Mouse (Mus musculus) liver, embryonic 11.5 days (tissue): ENCODE results near the gene Tmco5. TPM values are rescaled to one million over a fixed set of nuclear protein-coding genes. Genes with fewer than 3 reads are reported as not detected.
A peak's percentile ranks its signal among the peaks of the same experiment; 100 is the strongest.
"Not testable (repeated sequence)": the region's sequence is repeated elsewhere in the genome, so short reads cannot be mapped to it uniquely, and the experiment has no call there.

Source experiments
- ATAC-seq: fragments of 200-750 bp; cut with Nextera tagmentation; replicated peaks from 2 replicates; pipeline ENCODE4 v1.8.0; 2017; ENCODE audit warnings: moderate number of reproducible peaks, mild to moderate bottlenecking, moderate TSS enrichment, moderate library complexity; ENCODE audit not compliant: low FRiP score
- DNase-seq: peaks from one replicate; pipeline ENCODE4 v3.0.0-alpha.2; 2017; ENCODE audit warnings: low spot score
- H3K27ac ChIP-seq: fragments of 300-500 bp; sonication (generic); 2 replicates; pipeline ENCODE4 v1.5.1; 2014; ENCODE audit warnings: mild to moderate bottlenecking, low read depth, low read length, control low read depth
- H3K27me3 ChIP-seq: fragments of 300-500 bp; sonication (generic); replicated peaks from 2 replicates; pipeline ENCODE4 v1.6.1; 2014; ENCODE audit warnings: low read length, mixed read lengths; ENCODE audit not compliant: control insufficient read depth, insufficient read depth
- H3K36me3 ChIP-seq: fragments of 300-500 bp; sonication (generic); 2 replicates; pipeline ENCODE4 v1.6.1; 2014; ENCODE audit warnings: mild to moderate bottlenecking, low read length, moderate library complexity, mixed read lengths; ENCODE audit not compliant: control insufficient read depth, insufficient read depth
- H3K4me1 ChIP-seq: fragments of 300-500 bp; sonication (generic); replicated peaks from 2 replicates; pipeline ENCODE4 v1.6.1; 2014; ENCODE audit warnings: low read length, mixed read lengths; ENCODE audit not compliant: control insufficient read depth, insufficient read depth
- H3K4me2 ChIP-seq: fragments of 300-500 bp; sonication (generic); 2 replicates; pipeline ENCODE4 v1.6.1; 2014; ENCODE audit warnings: mild to moderate bottlenecking, control low read depth, moderate library complexity
- H3K4me3 ChIP-seq: fragments of 300-500 bp; sonication (generic); 2 replicates; pipeline ENCODE4 v1.5.1; 2014; ENCODE audit warnings: low read depth, low read length, control low read depth
- H3K9ac ChIP-seq: fragments of 300-500 bp; sonication (generic); 2 replicates; pipeline ENCODE4 v1.6.1; 2014; ENCODE audit warnings: low read depth, low read length, control low read depth
- H3K9me3 ChIP-seq: fragments of 300-500 bp; sonication (generic); 2 replicates; pipeline ENCODE4 v1.6.1; 2016; ENCODE audit warnings: low read length, inconsistent platforms, mixed read lengths; ENCODE audit not compliant: control insufficient read depth
- WGBS: fragments of 180-500 bp; shearing (Covaris S2); extraction: QIAGEN DNeasy Blood & Tissue Kit; methylation state at CpG from one replicate; pipeline ENCODE4 v1.1.7; 2014; 5-methylcytosine and 5-hydroxymethylcytosine counted together
- polyA plus RNA-seq: library from polyadenylated mRNA; unstranded; fragments of >200 nt; fragmentation: Nextera tagmentation; extraction: Ambion mirVana; gene quantifications from 2 replicates; pipeline ENCODE4 v1.2.1, GENCODE M21; 2014

The Tmco5 gene
- polyA plus RNA-seq, 1 experiment from 2014 or later = not detected

DNA sequence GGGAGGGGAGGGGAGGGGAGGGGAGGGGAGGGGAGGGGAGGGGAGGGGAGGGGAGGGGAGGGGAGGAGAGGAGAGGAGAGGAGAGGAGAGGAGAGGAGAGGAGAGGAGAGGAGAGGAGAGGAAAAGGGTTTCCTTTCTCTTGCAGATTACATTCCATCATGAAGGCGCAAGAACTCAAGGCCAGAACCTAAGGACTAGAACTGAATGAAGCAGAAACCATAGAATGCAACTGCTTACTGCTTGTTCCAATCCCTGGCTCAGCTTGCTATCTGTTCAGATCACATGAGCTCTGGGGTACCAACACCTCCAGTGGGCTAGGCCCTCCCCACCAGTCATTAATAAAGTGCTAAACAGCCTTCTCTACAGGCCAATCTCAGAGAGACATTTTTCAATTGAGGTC, 55.7 kb downstream of the Tmco5 start:
- not testable (repeated sequence) for ATAC-seq, H3K27me3 ChIP-seq, H3K4me2 ChIP-seq, H3K4me3 ChIP-seq, H3K27ac ChIP-seq, H3K36me3 ChIP-seq, H3K9ac ChIP-seq, H3K9me3 ChIP-seq, H3K4me1 ChIP-seq, DNase-seq
- WGBS = 85% methylated on average over 1 of the region's 1 CpGs

DNA sequence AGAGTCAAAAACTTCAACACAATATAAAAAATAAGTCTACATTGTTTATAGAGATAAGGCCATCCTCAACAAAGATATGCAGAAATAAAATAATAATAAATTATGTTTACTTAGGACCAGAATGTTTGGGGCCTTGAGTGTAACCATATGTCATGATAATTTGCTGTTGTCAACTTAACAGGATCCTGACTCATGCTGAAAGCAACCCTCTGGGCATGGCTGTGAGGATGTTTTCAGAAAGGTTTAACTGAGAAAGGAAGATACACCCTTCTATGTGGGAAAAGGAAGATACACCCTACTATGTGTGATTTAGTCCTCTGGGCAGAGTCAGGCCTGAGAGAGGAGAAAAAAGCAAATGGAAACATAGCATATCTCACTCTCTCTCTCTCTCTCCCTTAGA, 56.3 kb downstream of the Tmco5 start:
- no peak overlapping the region for H3K4me3 ChIP-seq
- ATAC-seq = no peak
- H3K4me2 ChIP-seq = no peak overlapping the region
- H3K9me3 ChIP-seq = no peaks in the 10 kb centered on the region
- no peak overlapping the region for H3K9ac ChIP-seq
- no peak for DNase-seq
- H3K27ac ChIP-seq = no peak overlapping the region
- no peaks in the 10 kb centered on the region for H3K36me3 ChIP-seq
- no peaks in the 10 kb centered on the region; the same call in 1 of the 2 replicates for H3K4me1 ChIP-seq
- no peaks in the 10 kb centered on the region for H3K27me3 ChIP-seq

DNA sequence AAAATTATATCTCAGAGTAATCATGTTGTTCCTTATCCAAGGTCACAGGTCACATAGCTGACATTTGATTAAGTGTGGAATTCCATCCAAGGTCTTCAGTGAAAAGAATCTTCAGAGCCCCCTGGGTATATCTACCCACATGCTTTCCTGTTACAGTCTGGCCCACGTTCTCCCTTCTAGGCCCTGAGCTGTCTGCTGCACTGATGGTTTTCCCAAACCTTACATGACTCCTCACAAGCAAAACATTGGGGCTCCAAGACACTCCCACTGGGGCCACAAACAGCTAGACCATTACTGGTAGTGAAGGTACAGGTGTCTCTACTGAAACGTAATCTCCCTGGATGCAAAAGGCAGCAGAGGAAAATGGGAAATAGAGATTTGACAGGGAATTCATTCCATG, 57.9 kb downstream of the Tmco5 start:
- 47% methylated on average over 2 of the region's 2 CpGs for WGBS
- Histone ChIP-seq H3K4me3 (no peak overlapping the region), H3K4me2 (no peak overlapping the region), H3K36me3 (no peaks in the 10 kb centered on the region), H3K4me1 (no peaks in the 10 kb centered on the region; the same call in 1 of the 2 replicates), H3K9ac (no peak overlapping the region), H3K27ac (no peak overlapping the region), H3K27me3 (no peaks in the 10 kb centered on the region), H3K9me3 (no peaks in the 10 kb centered on the region)
- ATAC-seq = no peak
- DNase-seq = no peak

DNA sequence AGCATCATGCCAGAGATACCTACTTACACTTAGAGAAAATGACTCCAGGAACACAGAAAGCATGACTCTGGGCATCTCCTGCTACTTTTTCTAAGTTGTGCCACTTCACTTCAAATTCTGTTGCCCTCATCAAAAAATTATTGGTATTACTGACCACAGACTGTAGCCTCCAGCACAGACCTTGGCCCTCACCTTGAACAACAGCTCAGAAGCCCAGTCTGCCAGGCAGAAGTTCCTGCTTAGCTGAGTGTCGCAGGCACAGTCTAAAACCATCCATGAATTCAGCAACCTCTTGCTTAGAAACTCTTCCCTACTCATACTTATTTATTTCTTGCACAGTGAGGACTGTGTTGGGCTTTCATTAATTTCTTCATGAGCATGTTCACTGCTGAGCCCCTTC, 58.7 kb downstream of the Tmco5 start:
- Histone ChIP-seq H3K9ac (no peak overlapping the region), H3K27ac (no peak overlapping the region), H3K4me1 (no peaks in the 10 kb centered on the region; the same call in none of the 2 replicates), H3K9me3 (no peaks in the 10 kb centered on the region), H3K4me2 (no peak overlapping the region), H3K4me3 (no peak overlapping the region), H3K27me3 (no peaks in the 10 kb centered on the region), H3K36me3 (no peaks in the 10 kb centered on the region)
- DNase-seq = no peak
- WGBS = 87% methylated on average over 1 of the region's 1 CpGs
- no peak for ATAC-seq

DNA sequence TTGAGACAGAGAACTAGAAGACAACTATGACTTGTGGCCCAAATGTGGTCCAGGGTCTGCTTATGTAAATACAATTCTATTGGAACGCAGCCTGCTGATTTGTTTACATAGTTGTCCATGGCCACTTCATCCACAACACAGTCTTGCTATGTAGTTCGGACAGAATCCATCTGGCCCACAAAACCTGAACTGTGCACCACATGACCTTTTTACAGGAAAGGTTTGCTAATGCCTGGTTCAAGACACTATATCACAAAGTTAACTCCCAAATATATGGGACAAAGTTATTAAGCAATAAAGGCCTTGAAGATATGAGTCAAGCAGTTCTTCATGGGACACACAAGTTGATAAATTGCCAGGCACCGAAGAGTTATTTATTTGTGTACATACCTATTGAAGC, 63.3 kb downstream of the Tmco5 start:
- no peaks in the 10 kb centered on the region; the same call in 1 of the 2 replicates for H3K4me1 ChIP-seq
- H3K27me3 ChIP-seq = no peaks in the 10 kb centered on the region
- no peak overlapping the region for H3K4me3 ChIP-seq
- DNase-seq (no peak), ATAC-seq (no peak)
- H3K9ac ChIP-seq = no peak overlapping the region
- no peaks in the 10 kb centered on the region for H3K9me3 ChIP-seq
- peak overlapping the region; percentile 19; the same call in 1 of the 2 replicates for H3K27ac ChIP-seq
- WGBS = 81% methylated on average over 3 of the region's 3 CpGs
- no peaks in the 10 kb centered on the region for H3K36me3 ChIP-seq
- H3K4me2 ChIP-seq = no peak overlapping the region

Other genes with a start within 250 kb of the Tmco5 start
- 7.5 and 7.7 TPM in 2 replicates for gene Spred1, start 242.7 kb downstream of the Tmco5 start, polyA plus RNA-seq